Mouse (Mus musculus): ENCODE data around the gene Prodh2.
"Not testable (repeated sequence)": the region's sequence is repeated elsewhere in the genome, so short reads cannot be mapped to it uniquely, and the experiment has no call there.

- TF ChIP-seq CTCF, EP300 (IDR thresholded peaks at IDR 0.05; ENCODE audit: low read depth): not testable (repeated sequence)
Measured at GRCm38 (mm10) chr7:30495506-30496042, 2.2 kb downstream of the Prodh2 start.
